Mouse (Mus musculus): Measurements from ENCODE around the gene Elmo2.

DNA sequence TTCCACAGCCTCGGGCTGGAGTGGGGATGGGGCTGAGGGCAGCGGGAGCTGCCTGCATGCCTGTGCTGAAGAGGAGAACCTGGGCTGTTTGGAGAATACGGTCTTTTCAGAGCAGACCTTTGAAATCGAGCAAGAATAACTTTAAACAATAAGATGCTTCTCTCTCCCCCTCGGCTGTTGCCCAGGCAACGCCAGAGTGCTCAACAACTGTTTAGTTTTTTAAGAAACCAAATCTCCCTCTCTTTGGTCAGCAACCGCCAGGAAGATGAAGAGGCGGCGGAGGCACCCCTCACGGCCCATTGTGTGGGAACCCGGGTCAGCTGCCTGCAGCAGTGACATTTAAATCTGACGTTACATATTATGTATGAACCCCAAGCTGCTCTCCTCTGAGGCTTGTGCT is 59.5 kb downstream of the Elmo2 start:
- TF ChIP-seq CTCF (IDR thresholded peaks at IDR 0.05; ENCODE audit: borderline replicate concordance, insufficient read depth, low read length) (no peak), POLR2A (IDR thresholded peaks at IDR 0.05; ENCODE audit: low read depth, low read length) (no peak)

Data from embryonic fibroblast, embryonic 13.5 days (primary cell).